Mouse (Mus musculus) kidney, adult 2 months (tissue): Measurements from ENCODE around the gene Tespa1.

Source experiments
- CTCF ChIP-seq: fragments of 200-500 bp; conservative IDR thresholded peaks from 2 replicates; pipeline ENCODE4 v1.5.1; 2011; ENCODE audit warnings: low read depth, mild to moderate bottlenecking, control low read depth, low read length, moderate library complexity, mixed read lengths; ENCODE audit not compliant: insufficient read depth, insufficient read length
- POLR2A ChIP-seq: fragments of 200-500 bp; IDR thresholded peaks from one replicate; pipeline ENCODE4 v1.6.1; 2011; ENCODE audit warnings: low read depth, low read length, control low read depth

- no peak for TF ChIP-seq POLR2A
- no peak for TF ChIP-seq CTCF
Measured at GRCm38 (mm10) chr10:130337581-130337980, 14.9 kb downstream of the Tespa1 start.
